Mouse (Mus musculus) neural tube, embryonic 13.5 days (tissue): ENCODE data around the gene Mmd. TPM values are rescaled to one million over a fixed set of nuclear protein-coding genes. Genes with fewer than 3 reads are reported as not detected.
A peak's percentile ranks its signal among the peaks of the same experiment; 100 is the strongest.

Experiments
- ATAC-seq: fragments of 200-750 bp; cut with Nextera tagmentation; 2 replicates; pipeline ENCODE4 v1.8.0; 2017; ENCODE audit warnings: low read depth, mild to moderate bottlenecking, moderate TSS enrichment, moderate library complexity
- H3K27ac ChIP-seq: fragments of 300-500 bp; sonication (generic); replicated peaks from 2 replicates; pipeline ENCODE4 v1.5.1; 2015; ENCODE audit warnings: moderate library complexity, mild to moderate bottlenecking, inconsistent platforms
- H3K27me3 ChIP-seq: fragments of 300-500 bp; sonication (generic); 2 replicates; pipeline ENCODE4 v1.6.1; 2015; ENCODE audit warnings: mild to moderate bottlenecking, inconsistent platforms
- H3K36me3 ChIP-seq: fragments of 300-500 bp; sonication (generic); 2 replicates; pipeline ENCODE4 v1.6.1; 2015; ENCODE audit warnings: mild to moderate bottlenecking, inconsistent platforms
- H3K4me1 ChIP-seq: fragments of 300-500 bp; sonication (generic); replicated peaks from 2 replicates; pipeline ENCODE4 v1.6.1; 2015; ENCODE audit warnings: inconsistent platforms
- H3K4me2 ChIP-seq: fragments of 300-500 bp; sonication (generic); 2 replicates; pipeline ENCODE4 v1.6.1; 2015; ENCODE audit warnings: inconsistent platforms, mild to moderate bottlenecking, moderate library complexity
- H3K4me3 ChIP-seq: fragments of 300-500 bp; sonication (generic); 2 replicates; pipeline ENCODE4 v1.5.1; 2015; ENCODE audit warnings: mild to moderate bottlenecking, inconsistent platforms
- H3K9ac ChIP-seq: fragments of 300-500 bp; sonication (generic); 2 replicates; pipeline ENCODE4 v1.6.1; 2015; ENCODE audit warnings: moderate library complexity, mild to moderate bottlenecking, inconsistent platforms
- H3K9me3 ChIP-seq: fragments of 300-500 bp; sonication (generic); 2 replicates; pipeline ENCODE4 v1.6.1; 2016; ENCODE audit warnings: inconsistent platforms
- WGBS: fragments of 180-500 bp; shearing (Covaris S2); methylation state at CpG from one replicate; pipeline ENCODE4 v1.1.7; 2015; 5-methylcytosine and 5-hydroxymethylcytosine counted together
- polyA plus RNA-seq: library from polyadenylated mRNA; unstranded; fragments of >200 nt; fragmentation: Nextera tagmentation; extraction: Ambion mirVana; gene quantifications from 2 replicates; pipeline ENCODE4 v1.2.1, GENCODE M21; 2015

Mmd gene
- polyA plus RNA-seq, 1 experiment from 2014 or later, result 113 TPM

DNA sequence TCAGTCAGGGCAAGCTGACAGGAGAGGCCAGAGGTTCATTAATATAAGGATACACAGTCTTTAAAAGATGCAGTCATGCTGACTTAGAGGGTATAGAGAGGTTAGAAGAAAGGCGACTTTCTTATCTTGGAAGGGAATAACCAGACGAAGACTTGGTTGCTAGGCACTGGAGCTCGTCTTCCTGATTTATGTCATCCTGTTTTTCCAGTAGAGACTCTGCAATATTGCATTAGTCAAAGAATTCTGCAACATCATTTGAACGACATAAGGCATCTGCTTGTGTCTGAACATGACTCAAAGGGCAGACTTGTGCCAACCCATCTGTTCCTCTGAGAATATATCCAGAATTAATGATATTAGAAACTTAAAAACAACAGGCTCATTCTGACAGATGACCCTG lies 16.6 kb upstream of the Mmd start:
- WGBS, result 30% methylated on average over 4 of the region's 4 CpGs
- no peaks in the 10 kb centered on the region for H3K36me3 ChIP-seq
- H3K27me3 ChIP-seq, result no peaks in the 10 kb centered on the region
- H3K4me3 ChIP-seq, result no peak overlapping the region
- no peak for ATAC-seq
- no peak overlapping the region for H3K4me2 ChIP-seq
- no peak overlapping the region for H3K27ac ChIP-seq
- H3K9me3 ChIP-seq, result no peaks in the 10 kb centered on the region
- peaks cover 7% of the 10 kb centered on the region; the same call in 1 of the 2 replicates for H3K4me1 ChIP-seq
- no peak overlapping the region for H3K9ac ChIP-seq

DNA sequence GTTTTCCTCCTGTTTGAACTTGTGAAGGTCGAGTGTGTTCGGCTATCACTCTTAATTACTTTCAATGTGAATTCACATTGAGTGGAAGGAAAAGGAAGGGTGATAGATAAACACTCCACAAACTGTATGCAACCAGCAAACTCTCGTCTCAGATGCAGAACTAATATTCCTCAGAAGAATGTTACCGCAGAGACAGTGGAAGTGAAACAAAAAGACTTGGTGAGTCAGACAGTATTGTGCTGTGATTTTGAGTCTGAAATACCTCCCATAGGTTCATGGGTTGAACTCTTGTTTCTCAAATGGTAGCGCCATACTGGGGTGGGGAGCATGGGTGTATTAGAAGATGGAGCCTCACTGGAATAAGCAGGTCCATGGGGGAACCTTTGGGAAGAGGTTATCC lies 14.0 kb upstream of the Mmd start:
- Histone ChIP-seq H3K27ac (no peak overlapping the region), H3K9me3 (no peaks in the 10 kb centered on the region), H3K4me1 (peaks cover 7% of the 10 kb centered on the region; the same call in 1 of the 2 replicates), H3K36me3 (no peaks in the 10 kb centered on the region), H3K4me3 (no peak overlapping the region), H3K4me2 (no peak overlapping the region), H3K9ac (no peak overlapping the region), H3K27me3 (no peaks in the 10 kb centered on the region)
- WGBS, result 90% methylated on average over 5 of the region's 5 CpGs
- ATAC-seq, result no peak

DNA sequence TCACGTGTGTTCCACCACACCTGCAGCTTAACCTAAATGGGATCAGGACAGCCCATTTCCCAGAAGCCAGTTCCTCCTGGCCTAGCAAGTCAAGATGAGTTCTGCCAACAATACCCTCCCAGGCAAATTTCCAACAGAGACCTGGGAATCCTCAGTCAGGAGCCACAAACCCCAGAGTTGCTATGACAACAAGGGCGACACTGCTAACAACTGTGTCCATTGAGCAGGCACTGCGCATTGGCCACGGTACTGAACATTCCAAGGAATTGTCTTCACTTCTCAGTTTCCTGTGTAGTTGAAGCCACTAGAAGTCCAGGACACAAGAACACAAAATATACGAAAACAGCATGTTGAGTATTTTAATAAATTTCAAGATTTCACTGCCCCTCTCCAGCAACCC lies 11.6 kb upstream of the Mmd start:
- Histone ChIP-seq H3K4me1 (peaks cover 2% of the 10 kb centered on the region; the same call in 1 of the 2 replicates), H3K4me3 (no peak overlapping the region), H3K36me3 (no peaks in the 10 kb centered on the region), H3K27me3 (no peaks in the 10 kb centered on the region), H3K4me2 (no peak overlapping the region), H3K9ac (no peak overlapping the region), H3K27ac (no peak overlapping the region), H3K9me3 (no peaks in the 10 kb centered on the region)
- ATAC-seq, result no peak
- WGBS, result 47% methylated on average over 5 of the region's 5 CpGs

DNA sequence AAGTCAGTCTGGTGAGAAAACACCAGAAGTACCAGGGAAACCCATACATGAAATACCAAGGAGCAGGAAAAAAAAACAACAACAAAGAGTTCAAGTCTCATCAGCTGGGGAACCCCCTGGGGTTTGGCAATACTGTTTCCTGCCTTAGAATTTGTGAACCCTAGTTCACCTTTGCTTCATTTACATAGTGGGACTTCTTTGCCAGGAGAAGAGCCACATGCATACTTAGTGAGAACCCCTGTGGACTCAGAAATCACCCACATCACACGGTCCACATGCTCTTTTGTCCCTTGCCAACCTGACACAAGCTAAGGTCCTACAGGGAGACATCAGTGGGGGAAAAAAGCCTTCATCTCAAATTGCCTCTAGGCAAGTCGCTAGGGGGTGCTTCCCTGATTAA lies 10.6 kb upstream of the Mmd start:
- H3K9me3 ChIP-seq, result no peaks in the 10 kb centered on the region
- no peaks in the 10 kb centered on the region for H3K27me3 ChIP-seq
- H3K9ac ChIP-seq, result no peak overlapping the region
- WGBS, result 20% methylated on average over 2 of the region's 2 CpGs
- no peaks in the 10 kb centered on the region for H3K36me3 ChIP-seq
- no peaks in the 10 kb centered on the region for H3K4me1 ChIP-seq
- H3K4me3 ChIP-seq, result no peak overlapping the region
- ATAC-seq, result no peak
- H3K4me2 ChIP-seq, result no peak overlapping the region
- no peak overlapping the region for H3K27ac ChIP-seq

DNA sequence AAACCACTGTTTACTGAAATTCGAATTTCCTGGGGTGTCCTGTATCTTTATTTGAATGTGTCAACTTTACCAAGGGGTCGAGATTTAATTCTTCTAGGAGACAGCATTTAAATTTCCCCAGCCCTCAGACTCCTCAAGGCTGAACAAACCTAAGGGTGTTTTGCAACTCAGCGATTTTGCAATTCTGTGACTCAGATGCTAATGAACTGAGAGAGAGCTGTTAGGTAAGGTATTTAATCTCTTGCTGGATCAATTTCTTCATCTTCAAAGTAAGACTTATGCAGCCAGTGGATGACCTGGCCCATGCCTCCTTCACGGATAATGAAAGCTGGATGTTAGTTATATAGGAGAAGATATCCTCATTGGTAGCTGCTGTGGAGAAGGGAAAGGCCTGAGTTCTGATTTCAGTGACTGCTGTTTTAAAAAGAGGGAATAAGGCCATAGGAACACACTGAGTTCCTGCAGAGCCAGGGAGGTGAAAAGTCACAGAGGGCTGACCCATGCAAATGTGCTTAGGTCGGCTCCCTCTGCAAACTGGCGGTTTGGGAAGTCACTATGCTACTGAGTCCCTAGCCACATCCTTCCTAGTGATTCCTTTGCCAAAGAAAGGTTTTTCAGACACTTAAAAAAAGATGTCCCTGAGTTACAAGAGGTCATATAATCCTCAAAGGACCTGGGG lies 8.5 kb upstream of the Mmd start:
- H3K27ac ChIP-seq, result no peak overlapping the region
- no peak overlapping the region for H3K4me3 ChIP-seq
- no peaks in the 10 kb centered on the region for H3K36me3 ChIP-seq
- no peaks in the 10 kb centered on the region for H3K9me3 ChIP-seq
- H3K9ac ChIP-seq, result no peak overlapping the region
- no peaks in the 10 kb centered on the region for H3K4me1 ChIP-seq
- no peak overlapping the region for H3K4me2 ChIP-seq
- WGBS, result 26% methylated on average over 6 of the region's 6 CpGs
- H3K27me3 ChIP-seq, result no peaks in the 10 kb centered on the region
- no peak for ATAC-seq

DNA sequence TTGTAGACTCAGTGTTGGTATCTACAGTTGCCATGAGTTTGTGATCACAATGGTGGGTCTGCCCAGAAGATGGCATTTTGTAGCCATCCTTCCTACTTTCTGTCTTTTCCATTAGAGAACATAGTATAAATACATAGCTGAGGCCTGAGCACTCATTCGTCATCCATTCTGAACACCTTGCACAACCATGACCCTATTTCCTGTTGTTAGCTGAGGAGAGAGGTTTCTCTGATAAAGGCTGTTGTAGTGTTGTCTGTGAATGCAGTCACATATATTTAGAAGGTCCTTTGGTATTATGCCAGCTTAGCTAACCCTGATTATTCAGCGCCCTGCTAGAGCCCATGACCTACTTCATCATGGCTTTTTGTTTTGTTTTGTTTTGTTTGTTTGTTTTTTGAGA lies 7.4 kb upstream of the Mmd start:
- no peaks in the 10 kb centered on the region for H3K9me3 ChIP-seq
- H3K4me2 ChIP-seq, result no peak overlapping the region
- no peaks in the 10 kb centered on the region for H3K36me3 ChIP-seq
- H3K27ac ChIP-seq, result no peak overlapping the region
- no peak for ATAC-seq
- WGBS, result 90% methylated on average over 2 of the region's 2 CpGs
- H3K9ac ChIP-seq, result no peak overlapping the region
- no peaks in the 10 kb centered on the region for H3K4me1 ChIP-seq
- H3K27me3 ChIP-seq, result no peaks in the 10 kb centered on the region
- H3K4me3 ChIP-seq, result no peak overlapping the region

DNA sequence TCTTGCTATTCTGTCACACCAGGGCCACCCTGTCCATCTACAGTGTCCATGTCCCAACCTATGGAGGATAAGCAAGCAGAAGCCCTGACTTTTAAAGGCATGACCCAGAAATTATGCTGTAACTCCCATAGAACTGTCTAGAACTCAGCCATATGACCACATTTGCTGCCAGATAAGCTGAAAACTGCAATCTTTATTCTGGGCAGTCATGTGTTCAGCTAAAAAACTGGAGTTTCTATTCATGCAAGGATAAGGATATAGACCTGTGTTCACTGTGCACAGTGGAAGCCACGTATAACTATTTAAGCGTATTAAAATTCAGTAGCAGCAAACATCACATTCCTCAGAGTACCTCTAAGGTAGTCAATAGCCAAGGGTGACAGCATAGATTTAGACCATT lies 6.0 kb upstream of the Mmd start:
- H3K27ac ChIP-seq, result no peak overlapping the region
- no peak for ATAC-seq

DNA sequence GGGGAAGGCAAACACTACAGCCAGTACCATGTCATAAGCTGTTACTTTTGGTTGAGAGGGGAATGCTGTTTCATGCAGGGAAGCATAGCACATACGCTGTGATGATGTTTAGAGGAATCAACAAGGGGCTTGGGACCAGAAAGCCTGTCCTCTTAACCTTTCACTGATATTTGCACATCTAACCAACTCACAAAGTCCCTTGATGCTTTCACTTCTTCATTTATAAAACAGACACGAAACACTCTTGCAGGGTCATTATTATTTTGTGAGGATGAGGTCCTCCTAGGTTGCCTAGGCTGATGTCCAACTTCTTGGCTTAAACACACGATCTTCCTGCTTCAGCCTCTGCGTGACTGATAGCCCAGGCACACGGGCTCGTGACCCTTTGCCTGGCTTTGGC lies 3.6 kb upstream of the Mmd start:
- no peaks in the 10 kb centered on the region for H3K36me3 ChIP-seq
- no peak overlapping the region for H3K27ac ChIP-seq
- H3K27me3 ChIP-seq, result no peaks in the 10 kb centered on the region
- no peak overlapping the region for H3K9ac ChIP-seq
- ATAC-seq, result no peak
- WGBS, result 92% methylated on average over 6 of the region's 6 CpGs
- no peak overlapping the region for H3K4me3 ChIP-seq
- no peaks in the 10 kb centered on the region for H3K9me3 ChIP-seq
- no peak overlapping the region for H3K4me2 ChIP-seq
- H3K4me1 ChIP-seq, result peaks cover 14% of the 10 kb centered on the region

More for the DNA sequence above, 6.0 kb upstream of the Mmd start:
- WGBS, result 100% methylated on average over 2 of the region's 2 CpGs
- H3K4me2 ChIP-seq, result no peak overlapping the region
- H3K27me3 ChIP-seq, result no peaks in the 10 kb centered on the region
- H3K4me3 ChIP-seq, result no peak overlapping the region
- no peaks in the 10 kb centered on the region for H3K36me3 ChIP-seq
- no peak overlapping the region for H3K9ac ChIP-seq
- H3K9me3 ChIP-seq, result no peaks in the 10 kb centered on the region
- H3K4me1 ChIP-seq, result peaks cover under 1% of the 10 kb centered on the region; the same call in 1 of the 2 replicates

DNA sequence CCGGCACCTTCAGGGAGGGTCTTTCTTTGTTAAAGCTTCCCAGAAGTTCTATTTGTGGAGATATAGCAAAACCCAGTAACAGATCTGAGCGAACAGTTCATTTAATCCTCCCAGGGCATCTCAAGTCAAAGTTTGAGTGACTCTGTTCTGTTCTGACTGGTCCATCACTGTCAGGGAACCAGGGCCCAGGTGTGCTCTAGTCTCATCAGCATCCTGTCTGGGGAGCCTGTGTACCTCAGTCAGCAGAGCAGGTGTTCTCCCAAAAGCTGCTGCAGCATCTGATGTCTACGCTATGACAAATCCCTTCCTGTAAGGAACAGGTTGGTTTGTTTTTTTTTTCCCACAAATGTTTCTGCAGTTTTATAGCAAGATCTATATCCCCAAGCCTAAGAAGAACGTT lies 2.6 kb upstream of the Mmd start:
- no peak overlapping the region for H3K27ac ChIP-seq
- no peak overlapping the region for H3K9ac ChIP-seq
- no peak overlapping the region for H3K4me2 ChIP-seq
- no peaks in the 10 kb centered on the region for H3K27me3 ChIP-seq
- H3K4me1 ChIP-seq, result peaks cover 24% of the 10 kb centered on the region
- H3K4me3 ChIP-seq, result no peak overlapping the region
- ATAC-seq, result no peak
- no peaks in the 10 kb centered on the region for H3K36me3 ChIP-seq
- H3K9me3 ChIP-seq, result no peaks in the 10 kb centered on the region
- 85% methylated on average over 4 of the region's 4 CpGs for WGBS

DNA sequence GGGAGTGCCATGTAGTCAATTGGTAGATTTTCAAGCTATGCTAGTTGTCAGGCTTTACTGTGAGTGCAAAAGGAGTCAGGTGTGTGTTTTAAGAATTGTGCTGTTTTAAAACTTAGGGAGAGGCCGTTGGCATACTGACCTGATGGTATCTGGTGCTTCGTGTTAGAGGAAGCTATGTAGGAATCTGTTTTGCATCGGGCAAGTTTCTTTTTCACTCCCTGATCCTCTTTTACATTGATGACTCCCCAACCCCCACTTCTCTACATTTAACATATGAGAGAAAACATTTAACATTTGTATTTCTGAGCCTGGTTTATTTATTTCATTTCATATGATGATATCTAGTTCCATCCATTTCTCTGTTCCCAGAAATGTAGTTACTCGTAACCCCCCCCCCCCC lies 1.5 kb upstream of the Mmd start:
- Histone ChIP-seq H3K9ac (no peak overlapping the region), H3K4me1 (peaks cover 34% of the 10 kb centered on the region), H3K27ac (no peak overlapping the region; the same call in 1 of the 2 replicates), H3K9me3 (no peaks in the 10 kb centered on the region), H3K27me3 (no peaks in the 10 kb centered on the region), H3K4me3 (no peak overlapping the region), H3K4me2 (no peak overlapping the region), H3K36me3 (no peaks in the 10 kb centered on the region)
- 73% methylated on average over 4 of the region's 4 CpGs for WGBS
- ATAC-seq, result no peak

DNA sequence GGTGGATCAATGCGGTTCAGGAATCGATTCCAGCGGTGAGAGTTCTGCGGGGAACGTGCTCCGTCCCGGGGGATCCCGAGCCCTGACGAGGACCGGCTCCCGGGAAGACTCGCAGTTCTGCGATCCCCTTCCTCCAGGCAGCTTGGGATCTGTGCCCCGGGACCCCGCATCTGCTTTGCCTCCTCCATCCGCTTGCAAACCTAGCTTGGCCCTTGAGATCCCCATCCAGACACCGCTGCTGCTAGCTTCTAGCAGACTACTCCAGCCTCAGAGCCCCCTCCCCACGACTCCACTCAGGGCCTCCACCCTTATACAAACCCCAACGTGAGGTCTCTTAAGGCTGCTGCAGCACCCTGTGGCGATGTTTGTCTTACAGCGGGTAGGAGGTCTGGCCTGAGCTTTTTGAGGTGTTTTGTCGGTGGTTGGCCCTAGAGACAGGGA lies 465 bp downstream of the Mmd start:
- Histone ChIP-seq H3K36me3 (no peaks in the 10 kb centered on the region), H3K4me3 (peak overlapping the region; percentile 85), H3K4me2 (peak overlapping the region; percentile 72), H3K27me3 (no peaks in the 10 kb centered on the region), H3K4me1 (peaks cover 39% of the 10 kb centered on the region), H3K27ac (peak overlapping the region; percentile 96), H3K9me3 (no peaks in the 10 kb centered on the region), H3K9ac (peak overlapping the region; percentile 90)
- WGBS, result under 1% methylated on average over 22 of the region's 22 CpGs
- ATAC-seq, result peak; percentile 74

DNA sequence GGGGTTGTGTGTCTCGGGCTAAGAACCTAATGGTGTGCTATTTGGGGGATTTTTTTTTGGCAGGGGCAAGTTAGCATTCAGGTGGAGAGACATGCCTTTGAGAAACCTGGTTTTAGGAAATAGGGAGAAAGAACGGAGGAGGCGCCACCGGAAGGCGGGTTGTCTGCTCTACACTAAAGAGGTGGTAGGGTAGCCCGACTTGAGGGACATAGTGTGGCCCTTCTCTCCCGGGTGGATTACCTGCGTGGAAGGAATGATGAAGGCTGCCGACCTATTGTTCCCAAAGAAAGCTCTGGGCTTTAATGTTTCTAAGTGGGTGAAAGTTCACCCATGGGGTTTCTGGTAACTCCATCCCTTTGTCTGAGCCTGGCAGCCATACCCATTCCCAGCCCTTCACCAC lies 933 bp downstream of the Mmd start:
- Histone ChIP-seq H3K4me2 (peak overlapping the region; percentile 72), H3K9ac (peak overlapping the region; percentile 90), H3K27ac (peak overlapping the region; percentile 96), H3K27me3 (no peaks in the 10 kb centered on the region), H3K4me1 (peaks cover 39% of the 10 kb centered on the region), H3K9me3 (no peaks in the 10 kb centered on the region), H3K36me3 (no peaks in the 10 kb centered on the region), H3K4me3 (peak overlapping the region; percentile 85)
- 4% methylated on average over 9 of the region's 9 CpGs for WGBS
- no peak for ATAC-seq

DNA sequence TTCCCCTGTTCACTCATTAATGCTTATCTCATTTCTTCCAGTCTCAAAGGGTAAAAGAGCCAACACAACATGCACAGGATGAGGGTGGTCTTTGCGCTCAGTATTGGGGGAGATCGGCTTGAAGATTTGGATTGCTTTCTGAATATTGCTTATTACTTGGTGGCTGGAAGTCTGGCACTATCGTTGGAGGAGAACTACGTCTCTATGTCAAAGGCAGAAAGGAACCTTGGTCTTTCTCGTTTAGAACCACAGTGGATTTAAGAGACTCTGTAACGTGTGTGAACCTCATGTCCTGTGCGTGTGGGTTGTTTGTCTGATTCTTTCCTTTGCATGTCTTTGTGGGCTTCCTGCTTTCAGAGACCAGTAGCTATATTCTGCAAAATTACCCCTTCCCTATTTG lies 1.5 kb downstream of the Mmd start:
- no peaks in the 10 kb centered on the region for H3K27me3 ChIP-seq
- peak overlapping the region; percentile 96 for H3K27ac ChIP-seq
- peak overlapping the region; percentile 90 for H3K9ac ChIP-seq
- H3K36me3 ChIP-seq, result no peaks in the 10 kb centered on the region
- peak overlapping the region; percentile 72 for H3K4me2 ChIP-seq
- peak overlapping the region; percentile 85 for H3K4me3 ChIP-seq
- peaks cover 43% of the 10 kb centered on the region for H3K4me1 ChIP-seq
- ATAC-seq, result no peak
- WGBS, result 69% methylated on average over 7 of the region's 7 CpGs
- H3K9me3 ChIP-seq, result no peaks in the 10 kb centered on the region
